Comparison of ENCODE assay signal across 16 mouse cellular contexts in the genomic region with DNA sequence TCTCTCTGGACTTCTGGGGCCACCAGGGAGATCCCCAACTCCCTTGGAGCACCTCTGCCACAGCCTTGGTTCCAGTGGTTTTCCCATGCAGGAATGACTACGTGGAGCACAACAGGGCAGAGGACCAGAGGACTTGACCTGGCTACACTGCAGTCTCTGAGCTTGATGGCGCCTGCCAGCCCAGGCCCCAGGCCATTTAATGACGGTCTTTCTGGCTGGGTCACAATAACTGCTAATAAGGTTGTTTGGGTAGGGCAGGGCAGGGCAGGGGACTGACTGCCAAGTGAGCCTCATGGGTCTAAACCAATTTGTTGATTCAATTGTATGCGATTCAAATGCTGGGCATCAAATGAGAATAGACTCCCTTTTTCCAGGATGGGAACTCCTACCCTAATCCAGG.
"Had no signal": no experiment of that assay in that cellular context is flagged by ENCODE, and none has a peak within 500 bp of the region (broad histone marks: within the 10 kb centered on the region; RNA-seq: fewer than 3 reads in every experiment).

No protein-coding gene starts in this region.

- H3K4me3 ChIP-seq: limb, embryonic 13.5 days; liver, embryonic 12.5 days; midbrain, embryonic 10.5 days; midbrain, embryonic 15.5 days; neural tube, embryonic 13.5 days had no signal

- H3K27ac ChIP-seq: limb, embryonic 13.5 days; liver, embryonic 12.5 days; midbrain, embryonic 10.5 days; midbrain, embryonic 15.5 days; neural tube, embryonic 13.5 days had no signal

- DNase-seq: kidney, postnatal 25 days; layer of hippocampus, adult 9-11 months; left cerebral cortex, postnatal 4 days; lung, embryonic 14.5 days; lung, postnatal 10 days; lung, postnatal 4 days; retina, postnatal 1 day; right cerebral cortex, postnatal 4 days; spleen, adult 18-20 months; thymus, adult 18-20 months; thymus, postnatal 14 days had no signal
